Mouse (Mus musculus): ENCODE results near the gene Cfap126.
A peak's percentile ranks its signal among the peaks of the same experiment; 100 is the strongest.

DNA sequence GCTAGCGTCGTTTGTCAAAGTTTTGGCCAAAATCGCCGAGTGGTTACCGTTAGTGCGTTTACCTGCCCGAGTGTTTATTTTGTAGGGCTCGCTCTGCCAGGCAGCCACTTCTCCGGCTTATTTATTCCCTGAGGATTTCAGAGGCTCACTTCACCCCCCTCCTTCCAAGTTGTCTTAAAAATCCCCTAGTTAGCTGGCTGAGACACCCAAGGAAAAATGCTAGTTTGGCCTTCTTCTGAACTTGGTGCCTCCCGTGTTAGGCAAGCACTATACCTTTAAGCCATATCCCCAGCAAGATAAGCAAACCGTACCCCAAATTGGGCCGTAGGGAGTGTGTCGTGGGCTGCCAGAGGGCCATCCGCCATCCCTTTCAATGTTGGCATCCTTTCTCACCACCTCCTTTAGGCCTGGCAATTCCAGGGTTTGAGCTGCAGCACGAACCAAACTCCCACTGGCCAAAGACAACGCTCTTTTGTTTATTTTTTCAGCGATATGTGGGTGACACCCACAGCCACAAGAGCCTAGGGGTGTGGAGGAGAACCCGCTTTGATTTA lies 37.2 kb downstream of the Cfap126 start:
- TF ChIP-seq CTCF (IDR thresholded peaks at IDR 0.05) (no peak), EP300 (IDR thresholded peaks at IDR 0.05) (peak; percentile 22; the same call in 1 of the 2 replicates)

Data from lung, postnatal 0 days (tissue).